Mouse (Mus musculus): ENCODE measurements at regions not wholly inside any gene's neighbourhood (a gene's known extent, or its start where the extent isn't known, plus 50 kb on each side); places are given as distances from the start of the nearest gene placed in this dataset.

GRCm38 (mm10) chr10:70866737-70867136 is 211.0 kb upstream of the Phyhipl start:
- Histone ChIP-seq H3K79me2 (replicated peaks; ENCODE audit: control insufficient read depth, insufficient read depth, low read length) (no peaks in the 10 kb centered on the region), H3K27me3 (ENCODE audit: control insufficient read depth, insufficient read depth, low read length) (no peaks in the 10 kb centered on the region), H3K9ac (ENCODE audit: low read depth, low read length) (no peak overlapping the region), H3K27ac (no peak overlapping the region), H3K4me1 (ENCODE audit: control insufficient read depth, insufficient read depth, low read length) (no peaks in the 10 kb centered on the region), H3K36me3 (ENCODE audit: control insufficient read depth, insufficient read depth, low read length) (no peaks in the 10 kb centered on the region), H3K4me3 (no peak overlapping the region)
- intact Hi-C loops (cut with DNase I): no loop called here
- DNase-seq: no peak
- no peak for TF ChIP-seq CTCF (IDR thresholded peaks at IDR 0.05)
- no peak for TF ChIP-seq POLR2A (IDR thresholded peaks at IDR 0.05; ENCODE audit: insufficient read depth, low read depth, low read length)
- no peak for TF ChIP-seq EP300 (IDR thresholded peaks at IDR 0.05; ENCODE audit: insufficient read depth, low read depth, low read length)
- WGBS: 82% methylated on average over 2 of the region's 2 CpGs

- 88% methylated on average over 5 of the region's 5 CpGs for WGBS
- Histone ChIP-seq H3K27me3 (ENCODE audit: control insufficient read depth, insufficient read depth, low read length) (no peaks in the 10 kb centered on the region), H3K79me2 (replicated peaks; ENCODE audit: control insufficient read depth, insufficient read depth, low read length) (no peaks in the 10 kb centered on the region), H3K4me1 (ENCODE audit: control insufficient read depth, insufficient read depth, low read length) (no peaks in the 10 kb centered on the region), H3K4me3 (no peak overlapping the region), H3K27ac (no peak overlapping the region), H3K36me3 (ENCODE audit: control insufficient read depth, insufficient read depth, low read length) (no peaks in the 10 kb centered on the region), H3K9ac (ENCODE audit: low read depth, low read length) (no peak overlapping the region)
- no peak for DNase-seq
- intact Hi-C loops (cut with DNase I): no loop called here
- TF ChIP-seq POLR2A (IDR thresholded peaks at IDR 0.05; ENCODE audit: insufficient read depth, low read depth, low read length) (no peak), CTCF (IDR thresholded peaks at IDR 0.05) (no peak), EP300 (IDR thresholded peaks at IDR 0.05; ENCODE audit: insufficient read depth, low read depth, low read length) (no peak)
These were observed 208.9 kb upstream of the Phyhipl start for GRCm38 (mm10) chr10:70864650-70865049.

GRCm38 (mm10) chr10:70862022-70862335 is 206.2 kb upstream of the Phyhipl start:
- Histone ChIP-seq H3K9ac (ENCODE audit: low read depth, low read length) (no peak overlapping the region), H3K27me3 (ENCODE audit: control insufficient read depth, insufficient read depth, low read length) (no peaks in the 10 kb centered on the region), H3K36me3 (ENCODE audit: control insufficient read depth, insufficient read depth, low read length) (no peaks in the 10 kb centered on the region), H3K4me3 (no peak overlapping the region), H3K4me1 (ENCODE audit: control insufficient read depth, insufficient read depth, low read length) (no peaks in the 10 kb centered on the region), H3K27ac (no peak overlapping the region), H3K79me2 (replicated peaks; ENCODE audit: control insufficient read depth, insufficient read depth, low read length) (no peaks in the 10 kb centered on the region)
- WGBS: 40% methylated on average over 4 of the region's 4 CpGs
- no peak for DNase-seq
- no peak for TF ChIP-seq EP300 (IDR thresholded peaks at IDR 0.05; ENCODE audit: insufficient read depth, low read depth, low read length)
- no peak for TF ChIP-seq POLR2A (IDR thresholded peaks at IDR 0.05; ENCODE audit: insufficient read depth, low read depth, low read length)
- no peak for TF ChIP-seq CTCF (IDR thresholded peaks at IDR 0.05)
- intact Hi-C loops (cut with DNase I): no loop called here

DNA sequence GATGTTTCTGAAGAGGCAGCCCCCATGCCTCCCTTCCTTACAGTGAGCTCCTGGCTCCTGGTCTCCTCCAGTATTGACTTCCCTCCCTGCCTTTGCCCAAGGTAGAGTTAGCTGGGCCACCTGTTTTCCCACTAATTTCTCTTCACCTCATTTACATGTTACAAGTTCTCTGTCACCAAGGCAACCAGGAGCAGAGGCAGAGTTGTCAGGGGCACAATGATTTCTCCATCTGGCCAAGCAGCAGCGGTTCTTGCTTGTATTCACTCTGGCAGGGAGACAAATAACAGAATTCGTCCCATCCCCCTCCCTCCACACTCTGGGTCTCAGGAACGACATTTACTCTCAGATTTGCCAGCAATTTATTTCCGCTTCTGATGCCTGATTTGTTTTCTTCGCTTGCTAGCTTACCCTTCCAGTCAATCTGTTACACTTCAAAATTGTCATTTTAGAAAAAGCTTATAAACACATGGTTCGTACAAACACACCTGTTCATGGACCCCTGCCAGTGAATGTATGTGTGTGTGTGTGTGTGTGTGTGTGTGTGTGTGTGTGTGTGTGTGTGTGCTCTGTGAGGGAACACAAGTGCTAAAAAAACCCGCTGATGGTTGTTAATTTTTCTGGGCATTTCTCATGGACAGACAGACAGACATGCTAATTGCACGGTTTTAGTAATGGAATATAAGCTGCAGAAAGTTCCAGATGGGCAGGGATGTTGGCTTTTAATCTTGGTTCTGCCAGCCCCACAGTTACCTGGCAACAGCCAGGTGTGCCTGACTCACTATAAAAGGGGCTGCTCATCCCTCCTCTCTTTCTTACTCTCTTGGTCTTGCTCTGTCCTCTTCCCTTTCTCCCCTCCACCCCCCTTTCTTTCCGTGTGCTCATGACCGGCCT is 205.6 kb upstream of the Phyhipl start:
- Histone ChIP-seq H3K4me3 (no peak overlapping the region), H3K36me3 (ENCODE audit: control insufficient read depth, insufficient read depth, low read length) (no peaks in the 10 kb centered on the region), H3K9ac (ENCODE audit: low read depth, low read length) (no peak overlapping the region), H3K27ac (no peak overlapping the region), H3K4me1 (ENCODE audit: control insufficient read depth, insufficient read depth, low read length) (no peaks in the 10 kb centered on the region), H3K27me3 (ENCODE audit: control insufficient read depth, insufficient read depth, low read length) (no peaks in the 10 kb centered on the region), H3K79me2 (replicated peaks; ENCODE audit: control insufficient read depth, insufficient read depth, low read length) (no peaks in the 10 kb centered on the region)
- intact Hi-C loops (cut with DNase I): no loop called here
- TF ChIP-seq CTCF (IDR thresholded peaks at IDR 0.05) (no peak), EP300 (IDR thresholded peaks at IDR 0.05; ENCODE audit: insufficient read depth, low read depth, low read length) (no peak), POLR2A (IDR thresholded peaks at IDR 0.05; ENCODE audit: insufficient read depth, low read depth, low read length) (no peak)
- 44% methylated on average over 10 of the region's 10 CpGs for WGBS
- DNase-seq: no peak

GRCm38 (mm10) chr10:70857155-70857820 is 201.5 kb upstream of the Phyhipl start:
- intact Hi-C loops (cut with DNase I): no loop called here
- 70% methylated on average over 14 of the region's 14 CpGs for WGBS

DNA sequence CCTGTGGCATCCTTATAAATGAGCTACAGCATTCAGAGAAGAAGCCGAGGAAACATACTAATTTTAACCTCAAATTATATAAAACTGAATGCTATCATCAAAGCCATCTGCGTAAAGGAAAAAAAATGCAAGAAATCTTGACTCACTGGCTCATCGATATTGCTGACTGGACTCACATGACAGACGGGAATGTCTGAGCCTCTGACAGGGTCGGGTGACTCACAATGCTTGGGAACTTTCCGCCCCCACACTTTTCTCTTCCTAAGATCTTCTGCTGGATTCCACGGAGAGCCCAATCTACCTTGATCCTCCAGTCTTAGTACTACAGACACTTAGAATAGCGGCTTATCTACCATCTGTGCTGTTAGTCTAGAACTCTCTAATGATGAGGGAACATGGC is 200.2 kb upstream of the Phyhipl start:
- 77% methylated on average over 8 of the region's 8 CpGs for WGBS
- DNase-seq: no peak
- intact Hi-C loops (cut with DNase I): no loop called here

More at GRCm38 (mm10) chr10:70857155-70857820, 201.5 kb upstream of the Phyhipl start:
- TF ChIP-seq EP300 (IDR thresholded peaks at IDR 0.05; ENCODE audit: insufficient read depth, low read depth, low read length): no peak
- no peak for TF ChIP-seq POLR2A (IDR thresholded peaks at IDR 0.05; ENCODE audit: insufficient read depth, low read depth, low read length)
- TF ChIP-seq CTCF (IDR thresholded peaks at IDR 0.05): no peak
- H3K9ac ChIP-seq (ENCODE audit: low read depth, low read length): no peak overlapping the region
- H3K27me3 ChIP-seq (ENCODE audit: control insufficient read depth, insufficient read depth, low read length): no peaks in the 10 kb centered on the region
- no peaks in the 10 kb centered on the region for H3K36me3 ChIP-seq (ENCODE audit: control insufficient read depth, insufficient read depth, low read length)
- H3K27ac ChIP-seq: no peak overlapping the region
- no peaks in the 10 kb centered on the region for H3K79me2 ChIP-seq (replicated peaks; ENCODE audit: control insufficient read depth, insufficient read depth, low read length)
- no peak for DNase-seq
- no peaks in the 10 kb centered on the region for H3K4me1 ChIP-seq (ENCODE audit: control insufficient read depth, insufficient read depth, low read length)
- no peak overlapping the region for H3K4me3 ChIP-seq

More for the DNA sequence above, 200.2 kb upstream of the Phyhipl start:
- no peaks in the 10 kb centered on the region for H3K27me3 ChIP-seq (ENCODE audit: control insufficient read depth, insufficient read depth, low read length)
- no peaks in the 10 kb centered on the region for H3K79me2 ChIP-seq (replicated peaks; ENCODE audit: control insufficient read depth, insufficient read depth, low read length)
- TF ChIP-seq POLR2A (IDR thresholded peaks at IDR 0.05; ENCODE audit: insufficient read depth, low read depth, low read length) (no peak), EP300 (IDR thresholded peaks at IDR 0.05; ENCODE audit: insufficient read depth, low read depth, low read length) (no peak), CTCF (IDR thresholded peaks at IDR 0.05) (no peak)
- no peak overlapping the region for H3K9ac ChIP-seq (ENCODE audit: low read depth, low read length)
- H3K4me1 ChIP-seq (ENCODE audit: control insufficient read depth, insufficient read depth, low read length): no peaks in the 10 kb centered on the region
- no peak overlapping the region for H3K4me3 ChIP-seq
- H3K36me3 ChIP-seq (ENCODE audit: control insufficient read depth, insufficient read depth, low read length): no peaks in the 10 kb centered on the region
- H3K27ac ChIP-seq: no peak overlapping the region

Data from heart, adult 2 months (tissue).